Mouse (Mus musculus): ENCODE measurements around the gene Uhrf1. TPM values are rescaled to one million over a fixed set of nuclear protein-coding genes. Genes with fewer than 3 reads are reported as not detected.

Gene Uhrf1
- polyA plus RNA-seq, 1 experiment = 109 TPM

DNA sequence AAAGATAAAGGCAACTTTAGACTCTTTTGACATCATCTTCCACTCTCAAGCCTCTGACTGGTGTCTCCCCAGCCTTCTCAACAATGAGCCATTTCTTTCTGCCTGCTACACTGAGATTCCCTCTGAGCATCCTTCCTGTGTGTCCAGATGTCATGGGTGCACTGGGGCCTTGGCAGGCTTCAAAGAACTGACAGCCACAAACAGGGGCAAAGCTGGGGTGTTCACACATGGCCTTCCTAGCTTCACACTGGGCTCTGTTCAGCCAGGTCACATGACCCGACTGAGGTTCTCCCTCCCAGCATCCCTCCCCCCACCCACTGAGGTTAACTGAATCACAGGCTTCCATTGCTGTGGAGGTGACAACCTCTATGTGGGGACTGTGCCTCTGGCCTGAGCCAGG is 6.9 kb upstream of the Uhrf1 start:
- TF ChIP-seq POLR2A (IDR thresholded peaks at IDR 0.05; ENCODE audit: borderline replicate concordance, control insufficient read depth, low read depth, low read length) (no peak), CTCF (IDR thresholded peaks at IDR 0.05; ENCODE audit: control insufficient read depth, insufficient read depth, low read length) (no peak)
- 52% methylated on average over 1 of the region's 1 CpGs for WGBS

GRCm38 (mm10) chr17:56298238-56298637 is 4.9 kb upstream of the Uhrf1 start:
- 81% methylated on average over 1 of the region's 1 CpGs for WGBS
- TF ChIP-seq POLR2A (IDR thresholded peaks at IDR 0.05; ENCODE audit: borderline replicate concordance, control insufficient read depth, low read depth, low read length) (no peak), CTCF (IDR thresholded peaks at IDR 0.05; ENCODE audit: control insufficient read depth, insufficient read depth, low read length) (no peak)

More for the DNA sequence above, 6.9 kb upstream of the Uhrf1 start:
- Histone ChIP-seq H3K27ac (ENCODE audit: control insufficient read depth, insufficient read depth, low read depth, low read length, poor library complexity) (no peak overlapping the region), H3K4me3 (replicated peaks; ENCODE audit: control insufficient read depth, low read depth, low read length) (no peak overlapping the region), H3K4me1 (ENCODE audit: control insufficient read depth, insufficient read depth, low read length) (peaks cover 6% of the 10 kb centered on the region)

DNA sequence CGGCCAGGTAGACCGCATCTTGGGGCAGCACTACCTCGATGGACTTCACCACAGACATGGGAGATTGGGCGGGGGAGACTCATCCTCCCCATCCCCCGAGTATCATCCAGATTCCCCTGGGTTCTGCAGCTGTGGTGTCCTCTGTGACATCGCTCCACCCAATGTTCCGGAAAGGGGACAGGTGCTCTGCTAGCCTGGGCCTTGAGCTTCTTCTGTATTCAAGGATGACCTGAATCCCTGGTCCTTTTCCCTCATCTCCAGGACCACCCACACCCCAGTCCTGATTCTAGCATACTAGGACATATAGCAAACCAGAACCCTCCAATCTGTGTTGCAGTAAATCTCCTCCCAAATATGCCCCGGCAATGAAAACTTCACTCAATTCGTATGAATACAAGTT is 2.9 kb upstream of the Uhrf1 start, which contains the start of gene Arrdc5:
Gene Arrdc5 (minus strand): TSS at position 101 of the 400 bp plus-strand sequence.
- WGBS = 85% methylated on average over 9 of the region's 9 CpGs
- no peak for TF ChIP-seq CTCF (IDR thresholded peaks at IDR 0.05; ENCODE audit: control insufficient read depth, insufficient read depth, low read length)
- TF ChIP-seq POLR2A (IDR thresholded peaks at IDR 0.05; ENCODE audit: borderline replicate concordance, control insufficient read depth, low read depth, low read length) = no peak

More at GRCm38 (mm10) chr17:56298238-56298637, 4.9 kb upstream of the Uhrf1 start:
- no peak overlapping the region for H3K4me3 ChIP-seq (replicated peaks; ENCODE audit: control insufficient read depth, low read depth, low read length)
- no peaks in the 10 kb centered on the region; the same call in 1 of the 2 replicates for H3K4me1 ChIP-seq (ENCODE audit: control insufficient read depth, insufficient read depth, low read length)
- H3K27ac ChIP-seq (ENCODE audit: control insufficient read depth, insufficient read depth, low read depth, low read length, poor library complexity) = no peak overlapping the region

GRCm38 (mm10) chr17:56302363-56302996 is 641 bp upstream of the Uhrf1 start:
- WGBS = 58% methylated on average over 13 of the region's 13 CpGs
- Histone ChIP-seq H3K27ac (ENCODE audit: control insufficient read depth, insufficient read depth, low read depth, low read length, poor library complexity) (no peak overlapping the region), H3K4me3 (replicated peaks; ENCODE audit: control insufficient read depth, low read depth, low read length) (no peak overlapping the region)

More for the DNA sequence above, 2.9 kb upstream of the Uhrf1 start, which contains the start of gene Arrdc5:
- Histone ChIP-seq H3K4me1 (ENCODE audit: control insufficient read depth, insufficient read depth, low read length) (no peaks in the 10 kb centered on the region; the same call in 1 of the 2 replicates), H3K4me3 (replicated peaks; ENCODE audit: control insufficient read depth, low read depth, low read length) (no peak within 1 kb of the TSS), H3K27ac (ENCODE audit: control insufficient read depth, insufficient read depth, low read depth, low read length, poor library complexity) (no peak within 1 kb of the TSS)

DNA sequence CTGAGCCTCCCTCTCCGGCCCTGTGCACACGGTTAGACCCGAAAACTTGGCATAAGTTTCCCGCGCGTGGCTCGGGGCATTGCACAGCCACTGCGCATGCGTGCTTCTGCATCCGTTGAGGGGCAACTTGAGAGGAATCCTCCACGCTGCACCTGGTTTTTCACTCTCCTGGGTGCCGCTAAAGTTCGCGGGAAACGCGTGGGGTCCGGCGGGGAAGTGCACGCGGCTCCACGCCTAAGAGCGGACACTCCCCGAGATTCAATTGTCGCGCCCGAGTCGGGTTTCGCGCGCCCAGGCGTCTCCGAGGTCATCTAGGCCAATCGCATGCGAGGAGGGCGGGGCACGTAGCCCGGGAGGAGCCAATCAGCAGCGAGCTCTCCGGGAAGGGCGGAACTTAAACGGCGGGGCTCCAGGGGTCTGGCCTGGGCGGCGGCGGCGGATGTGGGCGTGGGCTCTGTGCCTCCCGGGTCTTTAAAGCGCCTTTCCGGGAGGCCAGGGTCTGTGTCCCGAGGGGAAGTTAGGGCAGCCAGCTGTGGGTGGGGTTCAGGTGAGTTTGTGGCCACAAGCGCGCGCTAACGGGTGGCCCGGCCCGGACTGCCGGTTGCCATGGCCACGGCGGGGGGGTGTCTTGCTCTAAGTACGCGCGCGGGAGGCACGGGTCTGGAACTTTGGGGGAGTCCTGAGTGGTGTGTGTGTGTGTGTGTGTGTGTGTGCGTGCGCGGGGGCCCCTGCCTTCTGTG is 896 bp downstream of the Uhrf1 start:
- no peaks in the 10 kb centered on the region; the same call in 1 of the 2 replicates for H3K4me1 ChIP-seq (ENCODE audit: control insufficient read depth, insufficient read depth, low read length)
- no peak for TF ChIP-seq CTCF (IDR thresholded peaks at IDR 0.05; ENCODE audit: control insufficient read depth, insufficient read depth, low read length)
- no peak; the same call in 1 of the 2 replicates for TF ChIP-seq POLR2A (IDR thresholded peaks at IDR 0.05; ENCODE audit: borderline replicate concordance, control insufficient read depth, low read depth, low read length)
- under 1% methylated on average over 68 of the region's 68 CpGs for WGBS

More at GRCm38 (mm10) chr17:56302363-56302996, 641 bp upstream of the Uhrf1 start:
- TF ChIP-seq CTCF (IDR thresholded peaks at IDR 0.05; ENCODE audit: control insufficient read depth, insufficient read depth, low read length) (no peak), POLR2A (IDR thresholded peaks at IDR 0.05; ENCODE audit: borderline replicate concordance, control insufficient read depth, low read depth, low read length) (no peak)
- H3K4me1 ChIP-seq (ENCODE audit: control insufficient read depth, insufficient read depth, low read length) = no peaks in the 10 kb centered on the region; the same call in 1 of the 2 replicates

GRCm38 (mm10) chr17:56304718-56305117 is 1.6 kb downstream of the Uhrf1 start:
- WGBS = 12% methylated on average over 11 of the region's 11 CpGs
- peak overlapping the region; percentile 97 for H3K4me3 ChIP-seq (replicated peaks; ENCODE audit: control insufficient read depth, low read depth, low read length)
- no peaks in the 10 kb centered on the region; the same call in 1 of the 2 replicates for H3K4me1 ChIP-seq (ENCODE audit: control insufficient read depth, insufficient read depth, low read length)
- TF ChIP-seq POLR2A (IDR thresholded peaks at IDR 0.05; ENCODE audit: borderline replicate concordance, control insufficient read depth, low read depth, low read length) (no peak), CTCF (IDR thresholded peaks at IDR 0.05; ENCODE audit: control insufficient read depth, insufficient read depth, low read length) (no peak)
- no peak overlapping the region for H3K27ac ChIP-seq (ENCODE audit: control insufficient read depth, insufficient read depth, low read depth, low read length, poor library complexity)

More for the DNA sequence above, 896 bp downstream of the Uhrf1 start:
- Histone ChIP-seq H3K27ac (ENCODE audit: control insufficient read depth, insufficient read depth, low read depth, low read length, poor library complexity) (peak overlapping the region; percentile 79), H3K4me3 (replicated peaks; ENCODE audit: control insufficient read depth, low read depth, low read length) (peak overlapping the region; percentile 97)

GRCm38 (mm10) chr17:56305156-56305555 is 2.0 kb downstream of the Uhrf1 start:
- no peaks in the 10 kb centered on the region; the same call in 1 of the 2 replicates for H3K4me1 ChIP-seq (ENCODE audit: control insufficient read depth, insufficient read depth, low read length)
- 46% methylated on average over 9 of the region's 9 CpGs for WGBS
- peak overlapping the region; percentile 97 for H3K4me3 ChIP-seq (replicated peaks; ENCODE audit: control insufficient read depth, low read depth, low read length)
- no peak for TF ChIP-seq CTCF (IDR thresholded peaks at IDR 0.05; ENCODE audit: control insufficient read depth, insufficient read depth, low read length)
- TF ChIP-seq POLR2A (IDR thresholded peaks at IDR 0.05; ENCODE audit: borderline replicate concordance, control insufficient read depth, low read depth, low read length) = no peak
- H3K27ac ChIP-seq (ENCODE audit: control insufficient read depth, insufficient read depth, low read depth, low read length, poor library complexity) = no peak overlapping the region

GRCm38 (mm10) chr17:56305826-56306225 is 2.7 kb downstream of the Uhrf1 start:
- Histone ChIP-seq H3K27ac (ENCODE audit: control insufficient read depth, insufficient read depth, low read depth, low read length, poor library complexity) (no peak overlapping the region), H3K4me3 (replicated peaks; ENCODE audit: control insufficient read depth, low read depth, low read length) (no peak overlapping the region), H3K4me1 (ENCODE audit: control insufficient read depth, insufficient read depth, low read length) (no peaks in the 10 kb centered on the region; the same call in 1 of the 2 replicates)
- WGBS = 74% methylated on average over 8 of the region's 8 CpGs
- TF ChIP-seq CTCF (IDR thresholded peaks at IDR 0.05; ENCODE audit: control insufficient read depth, insufficient read depth, low read length) (peak; percentile 35), POLR2A (IDR thresholded peaks at IDR 0.05; ENCODE audit: borderline replicate concordance, control insufficient read depth, low read depth, low read length) (no peak)
